Mouse (Mus musculus): ENCODE data around the gene Cyba. TPM values are rescaled to one million over a fixed set of nuclear protein-coding genes. Genes with fewer than 3 reads are reported as not detected.

Gene Cyba
- total RNA-seq (2014; fragmentation: Nextera tagmentation) (188 and 257 TPM in 2 replicates), total RNA-seq (2017) (94.4 and 126 TPM in 2 replicates)

- ATAC-seq (replicated peaks; ENCODE audit: poor library complexity, severe bottlenecking), result peak; percentile 54
Observed at GRCm38 (mm10) chr8:122432443-122433268, at the start of gene Cyba. Gene Cyba, minus strand, starts transcription at chr8:122432930.

GRCm38 (mm10) chr8:122482448-122482847 is 49.7 kb upstream of the Cyba start:
- ATAC-seq (replicated peaks; ENCODE audit: poor library complexity, severe bottlenecking), result no peak

- ATAC-seq (replicated peaks; ENCODE audit: poor library complexity, severe bottlenecking), result peak; percentile 74
Observed at GRCm38 (mm10) chr8:122475580-122476320, 43.0 kb upstream of the Cyba start, which contains the start of the genes Rnf166 and Ctu2. Gene Rnf166, minus strand, starts transcription at chr8:122476064. Gene Ctu2, plus strand, starts transcription at chr8:122476143.

GRCm38 (mm10) chr8:122474951-122475560 is 42.3 kb upstream of the Cyba start:
- no peak for ATAC-seq (replicated peaks; ENCODE audit: poor library complexity, severe bottlenecking)

GRCm38 (mm10) chr8:122473911-122474421 is 41.2 kb upstream of the Cyba start:
- ATAC-seq (replicated peaks; ENCODE audit: poor library complexity, severe bottlenecking), result peak; percentile 68

GRCm38 (mm10) chr8:122470691-122471090 is 38.0 kb upstream of the Cyba start:
- no peak for ATAC-seq (replicated peaks; ENCODE audit: poor library complexity, severe bottlenecking)

- ATAC-seq (replicated peaks; ENCODE audit: poor library complexity, severe bottlenecking), result peak; percentile 47
Observed at GRCm38 (mm10) chr8:122469965-122470364, 37.2 kb upstream of the Cyba start.

- no peak for ATAC-seq (replicated peaks; ENCODE audit: poor library complexity, severe bottlenecking)
Observed at GRCm38 (mm10) chr8:122469407-122469806, 36.7 kb upstream of the Cyba start.

- no peak for ATAC-seq (replicated peaks; ENCODE audit: poor library complexity, severe bottlenecking)
Observed at GRCm38 (mm10) chr8:122467816-122468215, 35.1 kb upstream of the Cyba start.

- ATAC-seq (replicated peaks; ENCODE audit: poor library complexity, severe bottlenecking), result no peak
Observed at GRCm38 (mm10) chr8:122464985-122465384, 32.3 kb upstream of the Cyba start.

- peak; percentile 43 for ATAC-seq (replicated peaks; ENCODE audit: poor library complexity, severe bottlenecking)
Observed at GRCm38 (mm10) chr8:122463651-122464640, 31.2 kb upstream of the Cyba start.

- no peak for ATAC-seq (replicated peaks; ENCODE audit: poor library complexity, severe bottlenecking)
Observed at GRCm38 (mm10) chr8:122462510-122462909, 29.8 kb upstream of the Cyba start.

GRCm38 (mm10) chr8:122461473-122462148 is 28.9 kb upstream of the Cyba start:
- ATAC-seq (replicated peaks; ENCODE audit: poor library complexity, severe bottlenecking), result no peak

- ATAC-seq (replicated peaks; ENCODE audit: poor library complexity, severe bottlenecking), result peak; percentile 54
Observed at GRCm38 (mm10) chr8:122460524-122461472, 28.1 kb upstream of the Cyba start, which contains the start of gene Snai3. Gene Snai3, minus strand, starts transcription at chr8:122460733.

- ATAC-seq (replicated peaks; ENCODE audit: poor library complexity, severe bottlenecking), result no peak
Observed at GRCm38 (mm10) chr8:122459990-122460389, 27.3 kb upstream of the Cyba start.

- ATAC-seq (replicated peaks; ENCODE audit: poor library complexity, severe bottlenecking), result no peak
Observed at GRCm38 (mm10) chr8:122459218-122459900, 26.6 kb upstream of the Cyba start.

GRCm38 (mm10) chr8:122457171-122457570 is 24.4 kb upstream of the Cyba start:
- ATAC-seq (replicated peaks; ENCODE audit: poor library complexity, severe bottlenecking), result no peak

All from granulocyte monocyte progenitor cell, adult 5-6 weeks (primary cell).